In genomic region chr3:61336205-61336604, GRCm38 (mm10) we compare ENCODE assay signal across 16 mouse cellular contexts. TPM values are rescaled to one million over a fixed set of nuclear protein-coding genes. Genes with fewer than 3 reads are reported as not detected.
"Had no signal": no experiment of that assay in that cellular context is flagged by ENCODE, and none has a peak within 500 bp of the region (broad histone marks: within the 10 kb centered on the region; RNA-seq: fewer than 3 reads in every experiment).

No protein-coding gene starts in this region.

- H3K4me2 ChIP-seq: limb, embryonic 13.5 days; liver, embryonic 11.5 days; lung, embryonic 14.5 days; midbrain, embryonic 11.5 days; neural tube, embryonic 13.5 days; stomach, embryonic 15.5 days had no signal

- H3K9me3 ChIP-seq: limb, embryonic 13.5 days; megakaryocyte, embryonic 14.5 days; neural tube, embryonic 13.5 days; stomach, embryonic 15.5 days had no signal

- H3K27ac ChIP-seq: limb, embryonic 13.5 days; neural tube, embryonic 13.5 days; stomach, embryonic 15.5 days had no signal

- DNase-seq: left cerebral cortex, postnatal 4 days; lung, embryonic 14.5 days; lung, postnatal 10 days; lung, postnatal 4 days; retina, postnatal 1 day; right cerebral cortex, postnatal 4 days had no signal

- H3K36me3 ChIP-seq: limb, embryonic 13.5 days; neural tube, embryonic 13.5 days; stomach, embryonic 15.5 days had no signal

- H3K4me1 ChIP-seq: limb, embryonic 13.5 days; neural tube, embryonic 13.5 days; stomach, embryonic 15.5 days had no signal

- H3K4me3 ChIP-seq: limb, embryonic 13.5 days; megakaryocyte, embryonic 14.5 days; neural tube, embryonic 13.5 days; stomach, embryonic 15.5 days had no signal

- H3K9ac ChIP-seq: limb, embryonic 13.5 days; lung, embryonic 14.5 days; neural tube, embryonic 13.5 days; stomach, embryonic 15.5 days had no signal

- H3K27me3 ChIP-seq: limb, embryonic 13.5 days; megakaryocyte, embryonic 14.5 days; neural tube, embryonic 13.5 days; stomach, embryonic 15.5 days had no signal

- ATAC-seq: hindbrain, embryonic 16.5 days; inflammation-experienced regulatory T-cells, adult 6 months; midbrain, embryonic 16.5 days had no signal

RNA-seq across cellular contexts. Expression of gene B430305J03Rik, which starts 29.5 kb away (rescaled TPM):
- polyA plus RNA-seq: hindbrain, embryonic 16.5 days; inflammation-experienced regulatory T-cells, adult 6 months; limb, embryonic 13.5 days; liver, embryonic 11.5 days; liver, embryonic 16.5 days; lung, embryonic 14.5 days; midbrain, embryonic 11.5 days; midbrain, embryonic 16.5 days; neural tube, embryonic 13.5 days; stomach, embryonic 15.5 days had no signal
